Mouse (Mus musculus) forebrain, embryonic 12.5 days (tissue): ENCODE results near the gene Ficd. TPM values are rescaled to one million over a fixed set of nuclear protein-coding genes. Genes with fewer than 3 reads are reported as not detected.

Source experiments
- ATAC-seq: fragments of 200-750 bp; cut with Nextera tagmentation; 2 replicates; pipeline ENCODE4 v1.8.0; 2017; ENCODE audit warnings: moderate TSS enrichment; ENCODE audit not compliant: low FRiP score
- H3K27ac ChIP-seq: fragments of 300-500 bp; sonication (generic); 2 replicates; pipeline ENCODE4 v1.5.1; 2016; ENCODE audit warnings: mild to moderate bottlenecking
- H3K27me3 ChIP-seq: fragments of 300-500 bp; sonication (generic); 2 replicates; pipeline ENCODE4 v1.6.1; 2016; ENCODE audit warnings: mild to moderate bottlenecking
- H3K36me3 ChIP-seq: fragments of 300-500 bp; sonication (generic); replicated peaks from 2 replicates; pipeline ENCODE4 v1.6.1; 2016; ENCODE audit warnings: mild to moderate bottlenecking
- H3K4me1 ChIP-seq: fragments of 300-500 bp; sonication (generic); 2 replicates; pipeline ENCODE4 v1.6.1; 2016
- H3K4me2 ChIP-seq: fragments of 300-500 bp; sonication (generic); 2 replicates; pipeline ENCODE4 v1.6.1; 2016; ENCODE audit warnings: mild to moderate bottlenecking, moderate library complexity
- H3K4me3 ChIP-seq: fragments of 300-500 bp; sonication (generic); replicated peaks from 2 replicates; pipeline ENCODE4 v1.5.1; 2016; ENCODE audit warnings: mild to moderate bottlenecking
- H3K9ac ChIP-seq: fragments of 300-500 bp; sonication (generic); 2 replicates; pipeline ENCODE4 v1.6.1; 2016; ENCODE audit warnings: mild to moderate bottlenecking
- H3K9me3 ChIP-seq: fragments of 300-500 bp; sonication (generic); 2 replicates; pipeline ENCODE4 v1.6.1; 2016
- WGBS: fragments of 180-500 bp; shearing (Covaris S2); methylation state at CpG from one replicate; pipeline ENCODE4 v1.1.7; 2016; 5-methylcytosine and 5-hydroxymethylcytosine counted together
- polyA plus RNA-seq: library from polyadenylated mRNA; unstranded; fragments of >200 nt; fragmentation: Nextera tagmentation; extraction: Ambion mirVana; gene quantifications from 2 replicates; pipeline ENCODE4 v1.2.1, GENCODE M21; 2016

Gene Ficd
- polyA plus RNA-seq, 1 experiment from 2014 or later: 5.4 TPM

DNA sequence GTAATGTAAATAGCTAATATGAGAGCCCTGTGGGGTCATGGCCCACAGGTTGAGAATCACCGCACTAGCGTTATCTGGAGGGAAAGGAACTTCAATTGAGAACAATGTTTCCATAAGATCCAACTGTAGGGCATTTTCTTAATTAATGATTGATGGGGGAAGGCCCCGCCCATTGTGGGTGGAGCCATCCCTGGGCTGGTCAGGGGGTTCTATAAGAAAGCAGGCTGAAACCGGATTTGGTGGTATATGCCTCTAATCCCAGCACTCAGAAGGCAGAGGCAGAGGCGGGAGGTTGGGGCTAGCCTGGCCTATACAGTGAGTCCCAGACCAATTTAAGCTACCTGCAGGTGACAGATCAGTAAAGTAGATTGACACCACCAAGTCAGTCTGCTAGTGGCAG is 1.2 kb upstream of the Ficd start:
- H3K27me3 ChIP-seq: no peaks in the 10 kb centered on the region
- H3K4me2 ChIP-seq: no peak overlapping the region
- H3K4me1 ChIP-seq: peaks cover 31% of the 10 kb centered on the region
- 0 out of 2 replicates have a peak overlapping the region, but pooled peaks have one; percentile 96 for H3K27ac ChIP-seq
- no peaks in the 10 kb centered on the region for H3K9me3 ChIP-seq
- no peak for ATAC-seq
- H3K4me3 ChIP-seq: no peak overlapping the region
- H3K9ac ChIP-seq: no peak overlapping the region
- WGBS: 63% methylated on average over 5 of the region's 5 CpGs
- H3K36me3 ChIP-seq: peaks cover 18% of the 10 kb centered on the region

DNA sequence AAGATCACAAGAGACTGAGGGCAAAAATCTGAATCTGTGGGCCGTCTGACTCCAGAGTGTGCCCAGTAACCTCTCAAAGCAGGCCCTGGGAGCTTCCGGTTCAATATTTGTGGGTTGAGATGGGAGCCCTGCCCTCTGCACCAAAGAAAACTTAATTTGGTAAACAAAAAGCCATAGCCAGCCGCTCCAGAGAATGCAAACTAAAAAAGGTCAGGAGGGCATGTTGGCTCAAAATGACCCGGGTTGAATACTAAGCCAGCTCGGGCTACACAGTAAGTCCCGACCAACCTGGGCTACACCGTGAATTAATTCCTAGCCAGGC is 619 bp upstream of the Ficd start:
- H3K9me3 ChIP-seq: no peaks in the 10 kb centered on the region
- H3K4me3 ChIP-seq: peak overlapping the region; percentile 71
- peak; percentile 60 for ATAC-seq
- no peaks in the 10 kb centered on the region for H3K27me3 ChIP-seq
- peaks cover 24% of the 10 kb centered on the region for H3K36me3 ChIP-seq
- H3K9ac ChIP-seq: peak overlapping the region; percentile 59
- H3K4me2 ChIP-seq: peak overlapping the region; percentile 86
- H3K4me1 ChIP-seq: peaks cover 30% of the 10 kb centered on the region
- peak overlapping the region; percentile 96 for H3K27ac ChIP-seq
- 23% methylated on average over 7 of the region's 7 CpGs for WGBS

DNA sequence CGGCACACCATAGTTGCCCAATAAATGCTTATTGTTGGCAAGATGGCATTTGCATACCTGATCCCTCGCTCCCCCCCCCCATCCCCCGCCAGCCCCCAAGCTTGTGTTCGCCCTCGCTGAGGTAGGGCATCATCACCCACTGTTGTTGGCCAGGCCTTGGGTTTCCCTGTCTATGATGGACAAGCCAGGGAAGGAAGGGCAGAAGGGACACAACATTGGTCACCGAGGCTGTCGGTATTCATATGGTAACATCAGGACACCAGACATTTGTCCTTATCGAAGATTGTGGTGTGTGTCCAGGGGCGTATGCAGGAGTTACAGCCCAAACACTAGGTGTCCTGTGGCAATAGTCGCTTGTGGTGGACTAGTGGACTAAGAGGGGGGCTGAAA is 505 bp downstream of the Ficd start:
- peak overlapping the region; percentile 96 for H3K27ac ChIP-seq
- no peaks in the 10 kb centered on the region for H3K9me3 ChIP-seq
- H3K36me3 ChIP-seq: peaks cover 35% of the 10 kb centered on the region
- 6% methylated on average over 10 of the region's 10 CpGs for WGBS
- H3K27me3 ChIP-seq: no peaks in the 10 kb centered on the region
- peaks cover 21% of the 10 kb centered on the region for H3K4me1 ChIP-seq
- peak; percentile 36; the same call in 1 of the 2 replicates for ATAC-seq
- H3K4me2 ChIP-seq: peak overlapping the region; percentile 86
- H3K4me3 ChIP-seq: peak overlapping the region; percentile 71
- peak overlapping the region; percentile 65 for H3K9ac ChIP-seq

DNA sequence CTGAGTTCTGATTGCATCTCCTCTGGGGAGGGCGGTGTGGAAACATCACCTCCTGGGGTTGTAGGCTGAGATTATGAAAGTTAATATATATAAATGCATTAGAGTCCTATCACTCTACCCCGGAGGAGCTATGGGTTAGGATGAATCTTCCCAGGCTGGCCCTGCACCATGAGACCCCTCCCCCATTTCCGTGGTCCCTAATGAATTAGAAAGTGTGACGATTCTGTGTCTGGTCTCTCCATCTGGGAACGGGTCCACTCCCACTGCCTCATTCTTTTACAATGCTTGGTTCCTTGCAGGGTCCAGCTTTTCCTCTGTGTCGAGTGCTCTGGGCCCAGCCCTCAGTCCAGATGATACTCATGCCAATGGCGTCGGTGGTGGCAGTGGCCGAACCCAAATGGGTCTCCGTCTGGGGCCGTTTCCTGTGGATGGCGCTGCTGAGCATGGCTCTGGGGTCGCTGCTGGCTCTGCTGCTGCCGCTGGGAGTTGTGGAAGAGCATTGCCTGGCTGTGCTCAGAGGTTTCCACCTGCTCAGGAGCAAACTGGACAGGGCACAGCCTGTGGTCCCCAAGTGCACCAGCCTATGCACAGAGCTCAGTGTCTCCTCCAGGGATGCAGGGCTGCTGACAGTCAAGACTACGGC is 1.0 kb downstream of the Ficd start:
- peak overlapping the region; percentile 86 for H3K4me2 ChIP-seq
- H3K27ac ChIP-seq: peak overlapping the region; percentile 96; the same call in 1 of the 2 replicates
- H3K4me1 ChIP-seq: peaks cover 21% of the 10 kb centered on the region
- H3K4me3 ChIP-seq: peak overlapping the region; percentile 71
- no peaks in the 10 kb centered on the region for H3K27me3 ChIP-seq
- ATAC-seq: no peak
- peaks cover 41% of the 10 kb centered on the region for H3K36me3 ChIP-seq
- H3K9ac ChIP-seq: peak overlapping the region; percentile 65
- no peaks in the 10 kb centered on the region for H3K9me3 ChIP-seq
- 49% methylated on average over 15 of the region's 15 CpGs for WGBS

DNA sequence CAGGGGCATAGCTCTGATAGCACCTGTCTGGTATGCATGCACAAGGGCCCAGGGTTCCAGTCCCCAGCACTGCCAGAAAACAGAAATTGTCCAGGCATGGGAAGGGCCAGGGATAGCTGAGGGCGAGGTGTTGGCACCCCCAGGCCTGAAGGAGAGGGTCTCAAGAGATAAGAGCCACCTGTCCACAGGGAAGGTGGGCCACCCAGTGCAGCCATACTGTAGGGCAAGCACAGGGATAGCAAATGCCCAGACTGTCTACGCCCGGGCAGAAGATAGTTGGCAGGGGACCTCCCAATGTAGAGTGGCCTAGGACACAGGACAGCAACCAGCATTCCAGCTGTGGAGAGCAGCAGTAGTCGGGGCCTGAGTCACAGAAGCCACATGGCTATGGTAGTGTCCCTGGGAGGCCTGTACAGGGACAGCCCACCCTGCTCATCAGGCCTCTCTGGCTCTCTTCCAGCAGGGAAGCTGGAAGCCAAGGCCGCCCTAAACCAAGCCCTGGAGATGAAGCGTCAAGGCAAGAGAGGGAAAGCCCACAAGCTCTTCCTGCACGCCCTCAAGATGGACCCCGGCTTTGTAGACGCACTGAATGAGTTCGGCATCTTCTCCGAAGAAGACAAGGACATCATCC is 2.1 kb downstream of the Ficd start:
- Histone ChIP-seq H3K36me3 (peaks cover 51% of the 10 kb centered on the region), H3K27me3 (no peaks in the 10 kb centered on the region), H3K4me1 (peaks cover 21% of the 10 kb centered on the region), H3K9me3 (no peaks in the 10 kb centered on the region), H3K4me2 (no peak overlapping the region), H3K27ac (no peak overlapping the region), H3K4me3 (0 out of 2 replicates have a peak overlapping the region, but pooled peaks have one; percentile 4), H3K9ac (no peak overlapping the region)
- ATAC-seq: no peak
- WGBS: 94% methylated on average over 11 of the region's 11 CpGs

DNA sequence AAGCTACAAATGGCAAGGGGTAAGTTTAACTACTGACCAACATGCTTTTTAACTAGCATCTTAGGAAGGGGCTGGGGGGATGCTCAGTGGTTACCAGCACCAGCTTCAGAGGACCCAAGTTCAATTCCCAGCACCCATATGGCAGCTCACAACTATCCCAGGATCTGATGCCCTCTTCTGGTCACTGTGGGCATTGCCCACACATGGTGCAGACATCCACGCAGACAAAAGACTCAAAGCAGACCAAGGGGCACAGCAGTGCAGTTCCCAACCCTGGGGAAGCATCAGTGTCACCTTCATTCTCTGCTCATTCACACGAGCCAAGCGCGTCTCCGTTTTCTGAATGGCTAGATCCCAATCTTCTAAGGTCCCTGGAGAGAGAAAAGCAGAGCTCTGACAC is 12.0 kb downstream of the Ficd start:
- Histone ChIP-seq H3K36me3 (peaks cover 100% of the 10 kb centered on the region), H3K27ac (no peak overlapping the region), H3K9me3 (peaks cover 4% of the 10 kb centered on the region; the same call in 1 of the 2 replicates), H3K27me3 (no peaks in the 10 kb centered on the region), H3K4me3 (no peak overlapping the region), H3K4me2 (no peak overlapping the region), H3K4me1 (no peaks in the 10 kb centered on the region), H3K9ac (no peak overlapping the region)
- WGBS: 95% methylated on average over 5 of the region's 5 CpGs
- no peak for ATAC-seq

DNA sequence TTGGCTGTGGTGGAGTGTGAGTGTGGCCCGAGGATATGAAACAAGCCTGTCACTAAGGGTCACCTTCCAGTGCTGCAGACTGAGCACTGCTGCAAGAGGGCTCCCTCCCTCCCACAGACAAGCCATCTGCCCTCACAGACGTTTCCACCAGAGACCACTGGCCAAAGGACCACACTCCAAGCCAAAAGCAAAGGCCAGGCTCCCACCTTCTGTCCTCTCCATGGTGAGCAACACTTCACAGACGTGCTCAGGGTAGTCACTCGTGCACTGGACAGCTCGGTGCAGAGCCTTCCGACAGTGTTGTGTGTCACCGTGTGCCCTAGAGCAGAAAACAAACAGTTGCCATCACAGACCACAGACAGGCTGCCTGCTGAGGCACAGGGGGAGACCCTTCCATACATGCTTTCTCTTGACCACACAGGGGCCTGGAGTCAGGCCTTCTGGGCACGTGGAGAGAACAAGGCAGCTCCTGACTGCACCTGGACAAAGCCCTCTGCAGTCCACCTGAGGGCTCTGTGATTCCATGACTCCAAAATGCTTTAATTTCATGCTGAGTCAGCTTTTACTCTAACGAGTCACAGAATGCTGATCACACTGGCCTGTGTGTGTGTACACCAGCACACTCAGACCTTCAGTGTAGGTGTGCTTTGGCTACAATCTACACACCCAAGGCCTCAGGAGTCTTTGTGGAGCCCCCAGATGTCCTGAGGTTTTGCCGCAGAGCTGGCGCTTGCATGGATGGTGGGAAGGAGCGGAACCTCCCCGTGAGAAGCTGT is 13.1 kb downstream of the Ficd start:
- no peak overlapping the region for H3K4me2 ChIP-seq
- H3K4me1 ChIP-seq: no peaks in the 10 kb centered on the region
- no peak overlapping the region for H3K4me3 ChIP-seq
- H3K27ac ChIP-seq: no peak overlapping the region
- no peak overlapping the region for H3K9ac ChIP-seq
- WGBS: 91% methylated on average over 13 of the region's 13 CpGs
- peaks cover 4% of the 10 kb centered on the region; the same call in 1 of the 2 replicates for H3K9me3 ChIP-seq
- no peaks in the 10 kb centered on the region for H3K27me3 ChIP-seq
- peaks cover 100% of the 10 kb centered on the region for H3K36me3 ChIP-seq
- no peak for ATAC-seq

DNA sequence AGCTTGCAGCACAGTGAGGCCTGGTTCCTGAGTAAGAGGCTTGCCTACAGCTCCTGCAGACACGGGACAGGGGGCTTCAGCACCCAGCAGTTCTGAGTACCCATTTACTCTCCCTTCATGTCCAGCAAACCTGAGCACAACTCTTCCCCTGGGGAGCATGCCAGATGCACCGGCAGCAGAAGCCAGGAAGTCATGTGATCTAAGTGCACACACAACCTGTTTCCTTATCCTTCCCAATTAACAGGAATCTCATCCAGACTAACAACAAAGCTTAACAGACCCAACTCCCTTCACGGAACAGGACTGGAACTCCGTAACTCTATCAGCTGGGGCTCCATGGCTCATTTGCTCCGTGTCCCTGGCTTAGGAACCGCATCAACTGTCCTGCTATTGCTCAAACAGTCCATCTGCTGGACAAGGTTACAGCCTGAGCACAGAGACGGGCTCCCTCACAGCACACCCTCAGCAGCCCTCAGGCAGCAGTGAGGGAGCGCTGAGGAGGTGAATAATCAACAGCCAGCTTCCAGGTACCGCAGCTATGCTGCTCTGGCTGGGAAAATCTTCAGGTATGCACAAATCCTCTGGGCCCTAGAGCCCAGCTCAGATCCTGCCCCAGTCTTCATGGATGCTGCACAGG is 16.0 kb downstream of the Ficd start:
- H3K27me3 ChIP-seq: no peaks in the 10 kb centered on the region
- H3K9ac ChIP-seq: no peak overlapping the region
- no peak overlapping the region for H3K27ac ChIP-seq
- H3K36me3 ChIP-seq: peaks cover 100% of the 10 kb centered on the region
- ATAC-seq: no peak
- H3K4me1 ChIP-seq: no peaks in the 10 kb centered on the region
- 89% methylated on average over 9 of the region's 9 CpGs for WGBS
- H3K9me3 ChIP-seq: no peaks in the 10 kb centered on the region
- no peak overlapping the region for H3K4me2 ChIP-seq
- no peak overlapping the region for H3K4me3 ChIP-seq

DNA sequence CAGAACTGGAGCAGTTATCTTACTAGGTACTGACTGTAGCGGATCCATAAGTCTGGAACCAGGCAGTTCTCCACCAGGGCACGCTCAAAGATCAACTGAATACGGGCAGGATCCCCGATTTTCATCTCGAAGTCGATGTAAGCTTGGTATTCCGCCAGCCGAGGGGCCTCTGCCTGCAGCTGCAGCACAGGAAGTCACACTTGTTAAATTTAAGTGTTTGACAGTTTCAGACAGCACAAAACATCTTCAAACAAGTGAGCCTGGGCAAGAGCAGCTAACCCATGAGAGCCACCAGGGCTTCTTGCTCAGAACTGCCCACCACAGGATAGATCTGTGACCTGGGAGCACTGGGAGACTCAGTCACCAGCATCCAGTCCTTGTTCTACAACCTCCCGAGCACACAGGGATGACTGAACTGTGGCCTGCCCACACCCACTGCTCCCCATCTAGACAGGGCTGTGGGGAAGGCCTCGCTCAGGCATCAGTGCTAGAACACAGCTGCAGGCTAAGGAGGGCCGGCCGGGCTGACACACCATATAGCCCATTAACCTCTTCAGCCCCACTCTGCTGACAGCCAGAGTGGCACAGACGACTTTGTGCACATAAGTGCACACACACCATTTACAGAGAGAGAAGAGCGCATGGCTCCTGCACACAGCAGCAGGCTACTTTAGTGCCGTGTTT is 19.9 kb downstream of the Ficd start:
- H3K4me1 ChIP-seq: no peaks in the 10 kb centered on the region
- no peak overlapping the region for H3K27ac ChIP-seq
- H3K36me3 ChIP-seq: peaks cover 99% of the 10 kb centered on the region
- no peaks in the 10 kb centered on the region for H3K27me3 ChIP-seq
- no peak overlapping the region for H3K4me3 ChIP-seq
- no peak for ATAC-seq
- no peak overlapping the region for H3K4me2 ChIP-seq
- H3K9ac ChIP-seq: no peak overlapping the region
- no peaks in the 10 kb centered on the region for H3K9me3 ChIP-seq
- WGBS: 91% methylated on average over 15 of the region's 15 CpGs

DNA sequence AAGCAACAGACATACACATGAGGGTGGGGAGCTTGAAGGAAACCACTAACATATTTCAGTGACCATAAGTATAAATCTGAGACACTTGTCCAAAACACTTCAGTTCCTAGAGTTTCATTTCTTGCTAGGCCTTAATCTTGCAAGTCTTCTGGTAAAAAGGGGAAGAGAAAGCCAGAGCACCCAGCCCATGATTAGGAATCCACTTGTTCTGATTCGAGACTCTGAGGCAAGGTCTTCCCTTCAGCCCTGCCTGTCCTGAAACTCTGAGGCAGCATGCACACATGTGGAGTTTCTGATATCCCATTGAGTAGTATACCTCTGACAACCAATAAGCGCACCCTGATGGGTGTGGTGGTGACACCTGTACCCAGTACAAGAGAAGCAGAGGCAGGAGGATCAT is 26.0 kb downstream of the Ficd start:
- no peak overlapping the region for H3K27ac ChIP-seq

DNA sequence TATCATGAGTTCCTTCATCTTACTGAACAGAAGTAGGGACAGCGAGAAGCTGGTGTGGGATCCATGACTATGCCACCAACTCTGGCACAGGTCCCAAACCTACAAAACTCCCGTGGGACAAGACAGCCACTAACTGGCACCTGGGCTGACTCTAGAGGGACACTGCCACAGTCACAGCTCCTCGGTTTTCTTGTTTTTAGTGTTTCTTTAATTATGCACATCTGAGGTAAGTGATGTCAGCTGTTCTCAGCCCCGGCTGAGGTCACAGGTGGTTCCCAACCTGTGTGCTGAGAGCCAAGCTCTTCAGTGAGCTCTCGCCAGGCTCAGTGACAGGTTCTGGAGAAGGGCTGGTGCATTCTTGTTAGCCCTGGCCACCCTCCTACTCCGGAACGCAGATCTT is 28.8 kb downstream of the Ficd start:
- Histone ChIP-seq H3K9me3 (no peaks in the 10 kb centered on the region), H3K27me3 (no peaks in the 10 kb centered on the region), H3K4me1 (peaks cover 9% of the 10 kb centered on the region), H3K9ac (no peak overlapping the region), H3K36me3 (peaks cover 80% of the 10 kb centered on the region), H3K27ac (no peak overlapping the region), H3K4me3 (no peak overlapping the region), H3K4me2 (no peak overlapping the region)
- WGBS: 95% methylated on average over 7 of the region's 7 CpGs
- no peak for ATAC-seq

More for the DNA sequence above, 26.0 kb downstream of the Ficd start:
- Histone ChIP-seq H3K36me3 (peaks cover 90% of the 10 kb centered on the region), H3K4me3 (no peak overlapping the region), H3K9ac (no peak overlapping the region), H3K9me3 (no peaks in the 10 kb centered on the region), H3K4me1 (no peaks in the 10 kb centered on the region), H3K4me2 (no peak overlapping the region), H3K27me3 (no peaks in the 10 kb centered on the region)
- WGBS: 94% methylated on average over 2 of the region's 2 CpGs
- ATAC-seq: no peak
